Mouse (Mus musculus): ENCODE data around the gene Kif18b. TPM values are rescaled to one million over a fixed set of nuclear protein-coding genes. Genes with fewer than 3 reads are reported as not detected.

Kif18b gene
- polyA plus RNA-seq, 1 experiment, result 32.8 TPM

DNA sequence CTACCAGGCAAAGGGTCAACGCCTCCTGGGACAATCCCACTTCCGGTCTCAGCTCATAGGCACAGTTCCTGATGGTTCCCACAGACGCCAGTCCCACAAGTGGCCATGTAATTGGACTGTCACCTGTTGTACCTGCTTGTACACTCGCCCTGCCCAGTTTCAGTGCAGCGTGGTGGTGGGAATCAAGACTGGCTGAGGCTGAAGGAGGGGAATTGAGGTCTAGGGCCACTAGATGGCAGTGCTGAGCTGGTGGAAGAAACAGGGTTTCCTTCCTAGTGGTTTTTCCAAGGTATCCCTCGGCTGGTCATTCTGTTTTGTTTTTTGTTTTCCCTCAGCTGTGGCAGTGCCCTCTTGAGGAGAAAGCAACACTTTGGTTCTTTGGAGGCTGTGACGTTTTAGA is 24.2 kb downstream of the Kif18b start, which contains the start of gene Gfap:
Gfap (minus strand) TSS at position 150 of the 400 bp plus-strand sequence.
- no peak for TF ChIP-seq GATA1 (IDR thresholded peaks at IDR 0.05; ENCODE audit: low read length)

DNA sequence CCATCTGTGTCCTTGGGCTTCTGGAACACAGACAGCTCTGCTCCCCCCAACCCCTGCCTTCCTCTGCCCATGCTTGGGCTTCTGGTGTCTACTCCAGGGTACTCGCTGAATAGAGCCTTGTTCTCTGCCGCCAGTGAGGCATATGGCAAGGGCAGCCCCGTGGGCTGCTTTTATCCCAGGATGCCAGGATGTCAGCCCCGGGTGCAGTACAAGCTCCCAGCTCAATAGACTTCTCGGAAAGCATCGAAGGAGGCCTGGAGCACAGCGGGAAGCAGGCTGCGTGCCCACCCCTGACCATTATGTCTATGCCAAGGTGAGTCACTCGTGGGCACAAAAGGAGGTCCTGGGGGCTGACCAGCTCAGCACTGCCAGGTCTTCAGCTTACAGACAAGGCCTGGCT is 26.5 kb downstream of the Kif18b start:
- TF ChIP-seq GATA1 (IDR thresholded peaks at IDR 0.05; ENCODE audit: low read length), result no peak

DNA sequence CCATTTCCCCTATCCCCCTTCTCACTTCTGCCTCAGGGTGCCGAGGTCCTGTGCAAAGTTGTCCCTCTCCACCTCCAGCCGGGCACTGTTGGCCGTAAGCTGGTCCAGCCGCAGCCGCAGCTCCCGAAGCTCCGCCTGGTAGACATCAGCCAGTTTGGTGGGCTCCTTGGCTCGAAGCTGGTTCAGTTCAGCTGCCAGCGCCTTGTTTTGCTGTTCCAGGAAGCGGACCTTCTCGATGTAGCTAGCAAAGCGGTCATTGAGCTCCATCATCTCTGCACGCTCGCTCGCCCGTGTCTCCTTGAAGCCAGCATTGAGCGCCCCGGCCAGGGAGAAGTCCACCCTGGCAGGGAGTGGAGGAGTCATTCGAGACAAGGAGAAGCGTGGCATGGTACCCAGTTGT is 28.3 kb downstream of the Kif18b start:
- TF ChIP-seq GATA1 (IDR thresholded peaks at IDR 0.05; ENCODE audit: low read length), result no peak

DNA sequence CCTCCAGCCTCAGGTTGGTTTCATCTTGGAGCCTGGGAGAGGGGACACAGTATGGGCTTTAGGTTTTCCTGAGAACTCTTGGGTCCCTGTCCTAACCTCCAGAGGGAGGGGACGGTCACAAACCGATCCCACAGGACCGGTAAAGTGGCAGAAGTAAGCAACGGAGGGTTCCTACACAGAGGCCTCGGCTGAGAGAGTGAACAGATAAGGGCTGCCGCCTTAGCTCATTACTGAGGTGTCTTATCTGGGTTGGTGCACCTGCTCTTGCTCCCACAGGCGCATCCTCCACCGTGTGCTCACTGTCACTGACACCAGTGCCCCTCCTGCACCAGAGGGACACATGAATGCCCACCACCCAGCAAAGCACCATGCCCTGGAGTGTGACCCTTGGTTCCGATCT is 29.1 kb downstream of the Kif18b start:
- TF ChIP-seq GATA1 (IDR thresholded peaks at IDR 0.05; ENCODE audit: low read length), result no peak

DNA sequence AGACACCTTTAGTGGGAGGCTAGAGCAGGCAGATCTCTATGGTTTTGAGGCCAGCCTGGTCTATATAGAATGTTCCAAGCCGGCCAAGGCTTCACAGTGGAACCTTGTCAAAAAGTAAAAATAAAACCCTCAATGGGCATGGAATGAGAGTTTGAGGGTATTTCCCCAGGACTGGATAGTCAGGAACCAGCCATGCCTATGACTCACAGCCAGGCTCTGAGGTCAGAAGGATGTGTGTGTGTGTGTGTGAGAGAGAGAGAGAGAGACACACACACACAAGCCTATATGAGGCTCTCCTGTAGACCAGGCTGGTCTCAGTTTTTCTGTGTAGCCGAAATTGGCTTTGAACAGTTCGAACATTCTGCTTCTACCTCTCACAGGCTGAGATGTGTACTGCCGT is 30.2 kb downstream of the Kif18b start:
- no peak for TF ChIP-seq GATA1 (IDR thresholded peaks at IDR 0.05; ENCODE audit: low read length)

DNA sequence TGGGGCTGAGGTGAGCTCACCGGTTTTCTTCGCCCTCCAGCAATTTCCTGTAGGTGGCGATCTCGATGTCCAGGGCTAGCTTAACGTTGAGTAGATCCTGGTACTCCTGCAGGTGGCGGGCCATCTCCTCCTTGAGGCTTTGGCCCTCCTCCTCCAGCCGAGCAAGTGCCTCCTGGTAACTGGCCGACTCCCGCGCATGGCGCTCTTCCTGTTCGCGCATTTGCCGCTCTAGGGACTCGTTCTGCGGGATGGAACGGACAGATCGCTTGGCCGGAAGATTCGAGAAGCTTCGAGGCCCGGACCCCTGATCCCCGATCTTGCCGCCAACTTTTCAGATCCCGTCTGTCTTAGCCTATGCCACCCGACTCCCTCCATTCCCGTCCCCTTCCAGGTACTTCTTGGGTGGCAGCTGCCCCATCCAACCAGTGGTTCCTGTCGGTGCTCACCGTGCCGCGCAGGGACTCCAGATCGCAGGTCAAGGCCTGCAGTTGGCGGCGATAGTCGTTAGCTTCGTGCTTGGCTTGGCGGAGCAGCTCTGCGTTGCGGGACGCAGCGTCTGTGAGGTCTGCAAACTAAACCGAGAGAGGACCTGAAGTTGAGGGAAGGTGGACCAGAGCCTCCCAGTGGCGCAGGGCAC is 31.8 kb downstream of the Kif18b start:
- no peak for TF ChIP-seq GATA1 (IDR thresholded peaks at IDR 0.05; ENCODE audit: low read length)

- TF ChIP-seq GATA1 (IDR thresholded peaks at IDR 0.05; ENCODE audit: low read length), result no peak
These were observed 34.8 kb downstream of the Kif18b start for GRCm38 (mm10) chr11:102890096-102890495.

GRCm38 (mm10) chr11:102888135-102888534 is 36.8 kb downstream of the Kif18b start:
- TF ChIP-seq GATA1 (IDR thresholded peaks at IDR 0.05; ENCODE audit: low read length), result no peak

GRCm38 (mm10) chr11:102887433-102887832 is 37.5 kb downstream of the Kif18b start:
- TF ChIP-seq GATA1 (IDR thresholded peaks at IDR 0.05; ENCODE audit: low read length), result no peak

DNA sequence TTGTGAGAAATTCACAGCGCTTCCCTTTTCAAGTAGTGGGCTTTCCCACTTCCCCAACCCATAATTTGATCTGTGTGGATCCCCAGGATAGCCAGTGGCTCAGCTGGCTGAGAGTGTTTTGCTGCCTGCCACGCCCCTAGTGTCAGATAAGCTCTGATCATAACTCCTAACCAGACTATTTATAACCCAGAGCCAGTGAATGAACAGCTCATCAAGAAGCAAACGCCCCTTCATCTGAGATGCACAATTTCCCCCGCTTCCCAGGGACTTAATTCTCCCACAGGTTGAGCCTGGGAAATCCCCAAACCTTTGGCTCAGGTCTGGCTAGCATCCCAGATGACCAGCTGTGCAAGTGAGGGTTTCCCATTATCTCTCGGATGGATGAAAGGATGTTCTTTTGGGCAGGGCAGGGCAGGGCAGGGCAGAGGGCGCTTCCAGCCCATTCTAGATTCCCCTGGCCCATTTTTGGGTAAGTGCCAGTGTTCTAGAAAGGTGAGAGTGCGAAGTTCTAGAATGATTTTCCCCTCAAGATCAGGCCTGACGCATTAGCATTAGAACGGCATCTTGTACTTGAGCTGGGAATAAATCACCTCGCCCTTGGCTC is 40.2 kb downstream of the Kif18b start, which contains the start of gene Fam187a:
Fam187a (plus strand) TSS at position 554 of the 604 bp plus-strand sequence.
- TF ChIP-seq GATA1 (IDR thresholded peaks at IDR 0.05; ENCODE audit: low read length), result no peak

GRCm38 (mm10) chr11:102881314-102882198 is 43.4 kb downstream of the Kif18b start:
- no peak for TF ChIP-seq GATA1 (IDR thresholded peaks at IDR 0.05; ENCODE audit: low read length)

- TF ChIP-seq GATA1 (IDR thresholded peaks at IDR 0.05; ENCODE audit: low read length), result peak; percentile 43
These were observed 44.2 kb downstream of the Kif18b start, which contains the start of the genes Eftud2 and Ccdc103 for GRCm38 (mm10) chr11:102880585-102881313. Gene Eftud2 (minus strand): TSS chr11:102880985. Gene Ccdc103 (plus strand): TSS chr11:102881204.

DNA sequence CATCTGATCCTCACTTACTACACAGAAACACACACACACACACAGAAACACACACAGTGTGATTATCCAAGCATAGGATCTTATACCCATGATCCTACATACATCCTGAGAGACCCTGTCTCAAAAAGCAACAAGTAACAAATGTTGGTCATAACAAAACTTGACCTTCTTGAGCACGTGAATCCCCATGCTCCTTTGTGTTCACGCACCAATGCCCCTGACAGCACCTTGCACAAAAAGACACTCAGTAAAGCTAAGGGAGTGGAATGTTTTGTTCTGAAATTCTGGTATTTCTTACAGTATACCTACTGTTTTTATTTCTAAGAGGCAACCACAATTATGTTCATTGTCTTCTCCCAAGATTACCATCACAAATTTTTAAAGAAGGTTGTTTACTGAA is 45.4 kb downstream of the Kif18b start:
- no peak for TF ChIP-seq GATA1 (IDR thresholded peaks at IDR 0.05; ENCODE audit: low read length)

DNA sequence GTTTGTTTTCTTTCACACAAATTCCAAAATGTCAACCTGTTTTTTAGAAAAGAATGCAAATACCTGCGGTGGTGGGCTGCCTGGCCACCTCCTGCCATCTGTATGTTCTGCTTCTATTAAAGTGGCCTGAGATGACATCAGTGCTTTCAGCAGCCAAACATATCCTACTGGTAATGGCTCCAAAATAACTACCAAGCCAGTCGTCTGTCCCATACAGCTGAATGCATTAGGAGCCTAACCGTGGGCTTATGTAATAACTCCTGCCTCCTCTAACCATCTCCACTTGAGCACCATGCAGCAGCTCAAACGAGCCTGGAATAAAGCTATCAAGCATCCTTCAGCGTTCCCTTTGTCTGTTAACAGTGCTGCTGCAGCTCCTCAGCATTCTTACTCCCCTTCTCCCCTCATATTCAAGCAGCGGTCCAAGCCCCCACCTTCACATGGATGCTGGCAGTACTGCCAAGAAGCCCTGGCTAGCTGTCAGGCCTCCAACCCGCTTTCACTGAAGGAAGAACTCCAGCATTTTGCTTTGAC is 50.1 kb downstream of the Kif18b start:
- TF ChIP-seq GATA1 (IDR thresholded peaks at IDR 0.05; ENCODE audit: low read length), result no peak

DNA sequence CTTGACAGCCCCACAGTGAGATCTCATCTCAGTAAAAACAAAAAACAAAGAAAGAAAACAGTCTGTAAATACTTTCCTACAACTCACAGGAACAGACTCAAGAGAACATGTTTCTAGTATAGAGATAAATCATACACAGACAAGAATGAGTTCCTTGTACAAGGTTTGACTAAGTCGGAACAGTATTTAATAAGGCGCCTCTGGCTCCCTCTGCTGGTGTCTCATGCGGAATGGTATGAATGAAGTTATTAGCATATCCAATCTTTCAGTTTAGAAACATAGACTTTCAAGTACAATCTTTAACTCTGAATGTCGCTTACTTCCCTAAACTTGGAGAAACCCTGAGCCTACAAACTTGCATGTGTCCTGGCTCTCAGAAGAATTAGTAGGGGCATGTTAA is 60.7 kb downstream of the Kif18b start:
- no peak for TF ChIP-seq GATA1 (IDR thresholded peaks at IDR 0.05; ENCODE audit: low read length)
